Mouse (Mus musculus) liver, adult 2 months (tissue): ENCODE results near the gene Cwh43.

ENCODE experiments used
- CTCF ChIP-seq: fragments of 200-500 bp; IDR thresholded peaks from 2 replicates; pipeline ENCODE4 v1.5.1; 2011; ENCODE audit warnings: low read depth, low read length, control low read depth
- POLR2A ChIP-seq: fragments of 200-500 bp; IDR thresholded peaks from 2 replicates; pipeline ENCODE4 v1.6.1; 2011; ENCODE audit warnings: low read length, control low read depth; ENCODE audit not compliant: insufficient read depth; ENCODE audit errors: extremely low read depth

- no peak for TF ChIP-seq CTCF
- no peak for TF ChIP-seq POLR2A
Observed at GRCm38 (mm10) chr5:73432805-73433204, 26.9 kb downstream of the Cwh43 start.
